Mouse (Mus musculus): Measurements from ENCODE around the gene Rufy3.

- no peak for TF ChIP-seq TAL1 (IDR thresholded peaks at IDR 0.05; ENCODE audit: low read length)
- TF ChIP-seq GATA1 (IDR thresholded peaks at IDR 0.05; ENCODE audit: low read length), result no peak
Measured at GRCm38 (mm10) chr5:88652589-88652988, 87.7 kb downstream of the Rufy3 start.

All from erythroblast, embryonic 14.5 days (primary cell).